Mouse (Mus musculus) CH12.LX (cell line): Measurements from ENCODE around the gene Nptn. TPM values are rescaled to one million over a fixed set of nuclear protein-coding genes. Genes with fewer than 3 reads are reported as not detected.

Experiments used
- DNase-seq: peaks from one replicate; pipeline ENCODE4 v3.0.0-alpha.2; 2013; ENCODE audit errors: extremely low read depth
- H3K27ac ChIP-seq: 2 replicates; pipeline ENCODE4 v1.5.1; 2012; ENCODE audit warnings: low read depth, mild to moderate bottlenecking, control low read depth, moderate library complexity; ENCODE audit not compliant: insufficient read depth
- H3K27me3 ChIP-seq: replicated peaks from 2 replicates; pipeline ENCODE3; 2012; ENCODE audit warnings: inconsistent platforms
- H3K36me3 ChIP-seq, 2 experiments: replicated peaks in 1 of 2; 2 replicates each; pipeline versions ENCODE3 to v1.6.1; 2012; ENCODE audit warnings: inconsistent platforms in 1 of 2, low read length in 1 of 2, mild to moderate bottlenecking in 1 of 2, mixed read lengths in 1 of 2, moderate library complexity in 1 of 2; ENCODE audit not compliant: control insufficient read depth in 1 of 2, insufficient read depth in 1 of 2
- H3K4me1 ChIP-seq, 2 experiments: 2 replicates each; pipeline ENCODE4 v1.6.1; 2012; ENCODE audit warnings: inconsistent platforms in 1 of 2, moderate library complexity in 1 of 2; ENCODE audit not compliant: insufficient read depth in 2 of 2, control insufficient read depth in 1 of 2
- H3K4me2 ChIP-seq: 2 replicates; pipeline ENCODE4 v1.6.1; 2012; ENCODE audit warnings: low read depth, mild to moderate bottlenecking, control low read depth; ENCODE audit not compliant: poor library complexity, insufficient read depth, severe bottlenecking
- H3K4me3 ChIP-seq, 3 experiments: fragments of 150-350 bp in 1 of 3; sonication (generic) in 1 of 3; replicated peaks in 1 of 3; 2 replicates each; pipeline versions ENCODE3 to v1.5.1; 2011 to 2012; ENCODE audit warnings: low read depth in 2 of 3, low read length in 2 of 3, mild to moderate bottlenecking in 2 of 3, moderate library complexity in 2 of 3, control low read depth in 1 of 3, improper control_type of control experiment in 1 of 3, inconsistent platforms in 1 of 3, mixed read lengths in 1 of 3; ENCODE audit not compliant: poor library complexity in 1 of 3
- H3K79me2 ChIP-seq: replicated peaks from 2 replicates; pipeline ENCODE4 v1.6.1; 2012; ENCODE audit warnings: mild to moderate bottlenecking, moderate library complexity; ENCODE audit not compliant: control insufficient read depth, poor library complexity, insufficient read depth, severe bottlenecking; ENCODE audit errors: extremely low read depth
- H3K9ac ChIP-seq: 2 replicates; pipeline ENCODE4 v1.6.1; 2012; ENCODE audit warnings: low read depth, mild to moderate bottlenecking, control low read depth, moderate library complexity; ENCODE audit not compliant: insufficient read depth
- H3K9me3 ChIP-seq: replicated peaks from 2 replicates; pipeline ENCODE3; 2012; ENCODE audit warnings: low read length, inconsistent platforms, mixed read lengths
- BHLHE40 ChIP-seq: IDR thresholded peaks from 2 replicates; pipeline ENCODE4 v1.6.1; 2011; ENCODE audit warnings: mild to moderate bottlenecking, low read depth, low read length, improper control_type of control experiment
- CHD1 ChIP-seq: IDR thresholded peaks from 2 replicates; pipeline ENCODE4 v1.6.1; 2012; ENCODE audit warnings: low read depth, low read length, improper control_type of control experiment, inconsistent platforms
- CHD2 ChIP-seq: IDR thresholded peaks from 2 replicates; pipeline ENCODE4 v1.6.1; 2011; ENCODE audit warnings: low read length, improper control_type of control experiment
- ELF1 ChIP-seq: IDR thresholded peaks from 2 replicates; pipeline ENCODE4 v1.6.1; 2014; ENCODE audit warnings: low read depth, mild to moderate bottlenecking, inconsistent platforms, low read length, improper control_type of control experiment
- EP300 ChIP-seq: IDR thresholded peaks from 2 replicates; pipeline ENCODE4 v1.6.1; 2011; ENCODE audit warnings: low read length, improper control_type of control experiment
- IRF4 ChIP-seq: IDR thresholded peaks from 2 replicates; pipeline ENCODE4 v1.6.1; 2014; ENCODE audit warnings: low read depth, mild to moderate bottlenecking, inconsistent platforms, low read length, improper control_type of control experiment
- KAT2A ChIP-seq: IDR thresholded peaks from 2 replicates; pipeline ENCODE4 v1.6.1; 2012; ENCODE audit warnings: low read length, improper control_type of control experiment, inconsistent platforms; ENCODE audit not compliant: insufficient replicate concordance
- MAFK ChIP-seq: IDR thresholded peaks from 2 replicates; pipeline ENCODE4 v1.6.1; 2011; ENCODE audit warnings: low read length, improper control_type of control experiment; ENCODE audit not compliant: insufficient replicate concordance
- MEF2A ChIP-seq: IDR thresholded peaks from 2 replicates; pipeline ENCODE4 v1.6.1; 2014; ENCODE audit warnings: low read depth, mild to moderate bottlenecking, inconsistent platforms, low read length, improper control_type of control experiment, borderline replicate concordance
- MYC ChIP-seq: IDR thresholded peaks from 2 replicates; pipeline ENCODE4 v1.6.1; 2011; ENCODE audit warnings: low read depth, mild to moderate bottlenecking, improper control_type of control experiment, low read length
- NELFE ChIP-seq: IDR thresholded peaks from 2 replicates; pipeline ENCODE4 v1.6.1; 2011; ENCODE audit warnings: low read depth, low read length, improper control_type of control experiment
- NRF1 ChIP-seq: IDR thresholded peaks from 2 replicates; pipeline ENCODE4 v1.6.1; 2014; ENCODE audit warnings: low read depth, mild to moderate bottlenecking, inconsistent platforms, low read length, improper control_type of control experiment, moderate library complexity
- PAX5 ChIP-seq: IDR thresholded peaks from 2 replicates; pipeline ENCODE4 v1.6.1; 2012; ENCODE audit warnings: low read length, inconsistent platforms, mixed read lengths
- POLR2AphosphoS2 ChIP-seq: IDR thresholded peaks from 2 replicates; pipeline ENCODE4 v1.6.1; 2011; ENCODE audit warnings: low read depth, low read length, improper control_type of control experiment
- RAD21 ChIP-seq: IDR thresholded peaks from 2 replicates; pipeline ENCODE4 v1.6.1; 2011; ENCODE audit warnings: low read depth, mild to moderate bottlenecking, low read length, improper control_type of control experiment, moderate library complexity
- RCOR1 ChIP-seq: conservative IDR thresholded peaks from 2 replicates; pipeline ENCODE4 v1.6.1; 2012; ENCODE audit warnings: low read depth, mild to moderate bottlenecking, inconsistent platforms, low read length, improper control_type of control experiment
- SIN3A ChIP-seq: IDR thresholded peaks from 2 replicates; pipeline ENCODE4 v1.6.1; 2012; ENCODE audit warnings: low read length, improper control_type of control experiment, inconsistent platforms
- SMC3 ChIP-seq: IDR thresholded peaks from 2 replicates; pipeline ENCODE4 v1.6.1; 2011; ENCODE audit warnings: low read depth, low read length, improper control_type of control experiment
- TCF12 ChIP-seq: IDR thresholded peaks from 2 replicates; pipeline ENCODE4 v1.6.1; 2014; ENCODE audit warnings: low read depth, mild to moderate bottlenecking, inconsistent platforms, low read length, improper control_type of control experiment
- UBTF ChIP-seq: IDR thresholded peaks from 2 replicates; pipeline ENCODE4 v1.6.1; 2012; ENCODE audit warnings: low read depth, mild to moderate bottlenecking, inconsistent platforms, low read length, improper control_type of control experiment, moderate library complexity
- USF1 ChIP-seq: IDR thresholded peaks from 2 replicates; pipeline ENCODE4 v1.6.1; 2014; ENCODE audit warnings: low read depth, mild to moderate bottlenecking, inconsistent platforms, low read length, improper control_type of control experiment
- USF2 ChIP-seq: conservative IDR thresholded peaks from 2 replicates; pipeline ENCODE4 v1.6.1; 2011; ENCODE audit warnings: low read depth, low read length, improper control_type of control experiment
- ZKSCAN1 ChIP-seq: IDR thresholded peaks from 2 replicates; pipeline ENCODE4 v1.6.1; 2012; ENCODE audit warnings: low read depth, inconsistent platforms, low read length, improper control_type of control experiment, borderline replicate concordance
- ZMIZ1 ChIP-seq: IDR thresholded peaks from 2 replicates; pipeline ENCODE4 v1.6.1; 2012; ENCODE audit warnings: low read depth, mild to moderate bottlenecking, inconsistent platforms, low read length, improper control_type of control experiment
- ZNF384 ChIP-seq: IDR thresholded peaks from 2 replicates; pipeline ENCODE4 v1.6.1; 2012; ENCODE audit warnings: low read depth, low read length, improper control_type of control experiment, inconsistent platforms
- dilution Hi-C: fragments of 300-500 bp; cut with MboI; formaldehyde crosslinking; loops from 2 replicates; pipeline ENCODE4 v1.14.3; 2020; ENCODE audit warnings: low sequenced_read_pairs; ENCODE audit not compliant: extremely low pct_unique_long_range_greater_than_20kb, extremely low pct_ligation_motif_present
- in situ Hi-C: fragments of 300-500 bp; cut with MboI; formaldehyde crosslinking; loops from 3 replicates; pipeline ENCODE4 v1.14.3; 2019; ENCODE audit warnings: low sequenced_read_pairs, low pct_ligation_motif_present, low pct_unique_long_range_greater_than_20kb, mixed read lengths
- polyA plus RNA-seq: library from polyadenylated mRNA; unstranded; fragments of >175 nt; gene quantifications from 2 replicates; pipeline ENCODE4 v1.2.1, GENCODE M21; 2012; ENCODE audit warnings: low read depth; ENCODE audit not compliant: insufficient read length
- total RNA-seq, 2 experiments: library from RNA; depleted of rRNA; stranded (reverse); fragments of 300-350 nt in 1 of 2; fragments of >200 nt in 1 of 2; gene quantifications; 2 replicates each; pipeline ENCODE4 v1.2.3; 2012 to 2014

Gene Nptn
- total and polyA plus RNA-seq, 3 experiments = 48.4 to 184 (median 175) TPM

GRCm38 (mm10) chr9:58669071-58669470 lies 87.0 kb downstream of the Nptn start:
- Histone ChIP-seq H3K9ac (no peak overlapping the region), H3K27ac (no peak overlapping the region), H3K36me3 (peaks cover 9 to 27% of the 10 kb centered on the region in 2 experiments)
- TF ChIP-seq KAT2A (no peak), ZMIZ1 (no peak), TCF12 (no peak), USF2 (no peak), UBTF (no peak), EP300 (no peak), PAX5 (no peak), NELFE (no peak), NRF1 (no peak), IRF4 (no peak), RCOR1 (no peak), CHD2 (no peak)
- TF ChIP-seq, all 38 proteins: peak for 0
- H3K4me3 ChIP-seq = no peak overlapping the region
- H3K9me3 ChIP-seq = no peaks in the 10 kb centered on the region
- no peaks in the 10 kb centered on the region for H3K27me3 ChIP-seq
- H3K4me1 ChIP-seq = no peaks in the 10 kb centered on the region
- dilution Hi-C loops (no loop called here), in situ Hi-C loops (no loop called here)
- no peak for DNase-seq
- no peak overlapping the region for H3K4me2 ChIP-seq
- no peaks in the 10 kb centered on the region for H3K79me2 ChIP-seq

- TF ChIP-seq CHD1 (no peak), MEF2A (no peak), POLR2AphosphoS2 (no peak), UBTF (no peak), MAFK (no peak), EP300 (no peak), USF2 (no peak), NRF1 (no peak), IRF4 (no peak), SIN3A (no peak), TCF12 (no peak), ZNF384 (no peak), RAD21 (no peak), USF1 (no peak), RCOR1 (no peak), MYC (no peak), ELF1 (no peak), ZKSCAN1 (no peak), BHLHE40 (no peak), SMC3 (no peak)
- in situ Hi-C loops (no loop called here), dilution Hi-C loops (no loop called here)
- H3K79me2 ChIP-seq = no peaks in the 10 kb centered on the region
- no peak overlapping the region for H3K4me3 ChIP-seq
- H3K27me3 ChIP-seq = no peaks in the 10 kb centered on the region
- no peak overlapping the region for H3K4me2 ChIP-seq
- H3K9me3 ChIP-seq = no peaks in the 10 kb centered on the region
- H3K9ac ChIP-seq = no peak overlapping the region
- no peak overlapping the region for H3K27ac ChIP-seq
- no peaks in the 10 kb centered on the region for H3K4me1 ChIP-seq
- DNase-seq = no peak
- H3K36me3 ChIP-seq = peaks cover 6 to 20% of the 10 kb centered on the region in 2 experiments
Measured at GRCm38 (mm10) chr9:58669819-58670218, 87.8 kb downstream of the Nptn start.
